Mouse (Mus musculus) hindbrain, embryonic 11.5 days (tissue): ENCODE data around the gene Cdk14. TPM values are rescaled to one million over a fixed set of nuclear protein-coding genes. Genes with fewer than 3 reads are reported as not detected.

Source experiments
- ATAC-seq: fragments of 200-750 bp; cut with Nextera tagmentation; 2 replicates; pipeline ENCODE4 v1.8.0; 2017; ENCODE audit warnings: mild to moderate bottlenecking, moderate TSS enrichment, moderate library complexity; ENCODE audit not compliant: low FRiP score
- DNase-seq: peaks from one replicate; pipeline ENCODE4 v3.0.0-alpha.2; 2015; ENCODE audit warnings: low spot score
- H3K27ac ChIP-seq: fragments of 300-500 bp; sonication (generic); 2 replicates; pipeline ENCODE4 v1.5.1; 2014; ENCODE audit warnings: mild to moderate bottlenecking, low read depth, low read length
- H3K27me3 ChIP-seq: fragments of 300-500 bp; sonication (generic); 2 replicates; pipeline ENCODE4 v1.6.1; 2014; ENCODE audit warnings: mild to moderate bottlenecking, low read length, moderate library complexity, mixed read lengths; ENCODE audit not compliant: control insufficient read depth, insufficient read depth
- H3K36me3 ChIP-seq: fragments of 300-500 bp; sonication (generic); 2 replicates; pipeline ENCODE4 v1.6.1; 2014; ENCODE audit warnings: mild to moderate bottlenecking, low read length, moderate library complexity, mixed read lengths; ENCODE audit not compliant: control insufficient read depth, insufficient read depth
- H3K4me1 ChIP-seq: fragments of 300-500 bp; sonication (generic); replicated peaks from 2 replicates; pipeline ENCODE4 v1.6.1; 2014; ENCODE audit warnings: low read length, mixed read lengths; ENCODE audit not compliant: control insufficient read depth, insufficient read depth
- H3K4me2 ChIP-seq: fragments of 300-500 bp; sonication (generic); replicated peaks from 2 replicates; pipeline ENCODE4 v1.6.1; 2014; ENCODE audit warnings: mild to moderate bottlenecking, low read depth, low read length
- H3K4me3 ChIP-seq: fragments of 300-500 bp; sonication (generic); 2 replicates; pipeline ENCODE4 v1.5.1; 2014; ENCODE audit warnings: low read depth, low read length
- H3K9ac ChIP-seq: fragments of 300-500 bp; sonication (generic); 2 replicates; pipeline ENCODE4 v1.6.1; 2014; ENCODE audit warnings: low read depth, low read length
- H3K9me3 ChIP-seq: fragments of 300-500 bp; sonication (generic); 2 replicates; pipeline ENCODE4 v1.6.1; 2016; ENCODE audit warnings: low read length; ENCODE audit not compliant: control insufficient read depth
- WGBS: fragments of 180-500 bp; shearing (Covaris S2); extraction: QIAGEN DNeasy Blood & Tissue Kit; methylation state at CpG from one replicate; pipeline ENCODE4 v1.1.7; 2014; 5-methylcytosine and 5-hydroxymethylcytosine counted together
- polyA plus RNA-seq: library from polyadenylated mRNA; unstranded; fragments of >200 nt; fragmentation: Nextera tagmentation; extraction: Ambion mirVana; gene quantifications from 2 replicates; pipeline ENCODE4 v1.2.1, GENCODE M21; 2014

Cdk14 gene
- polyA plus RNA-seq, 1 experiment from 2014 or later: 35.7 TPM

DNA sequence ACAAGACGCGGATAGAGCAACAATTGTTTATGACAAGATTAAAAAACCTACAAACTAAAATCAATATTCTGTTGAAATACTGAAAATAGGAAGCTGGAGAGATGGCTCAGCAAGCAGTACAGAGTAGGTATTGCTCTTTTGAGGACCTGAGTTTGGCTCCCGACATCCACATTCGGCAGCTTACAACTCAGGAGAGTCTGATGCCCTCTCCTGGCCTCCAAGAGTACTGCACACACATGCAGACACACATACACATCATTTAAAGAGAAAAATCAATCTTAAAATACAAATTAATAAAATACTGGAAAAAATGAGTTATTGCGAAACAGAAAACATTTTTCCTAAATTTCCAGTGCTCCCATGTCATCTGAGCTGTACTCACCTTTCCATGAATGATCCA, 60.7 kb downstream of the Cdk14 start:
- H3K36me3 ChIP-seq: no peaks in the 10 kb centered on the region
- H3K27me3 ChIP-seq: no peaks in the 10 kb centered on the region
- ATAC-seq: no peak
- H3K9me3 ChIP-seq: no peaks in the 10 kb centered on the region
- no peak overlapping the region for H3K27ac ChIP-seq
- no peak for DNase-seq
- H3K4me3 ChIP-seq: no peak overlapping the region
- no peak overlapping the region for H3K9ac ChIP-seq
- WGBS: 95% methylated on average over 5 of the region's 5 CpGs
- H3K4me1 ChIP-seq: no peaks in the 10 kb centered on the region
- no peak overlapping the region for H3K4me2 ChIP-seq

DNA sequence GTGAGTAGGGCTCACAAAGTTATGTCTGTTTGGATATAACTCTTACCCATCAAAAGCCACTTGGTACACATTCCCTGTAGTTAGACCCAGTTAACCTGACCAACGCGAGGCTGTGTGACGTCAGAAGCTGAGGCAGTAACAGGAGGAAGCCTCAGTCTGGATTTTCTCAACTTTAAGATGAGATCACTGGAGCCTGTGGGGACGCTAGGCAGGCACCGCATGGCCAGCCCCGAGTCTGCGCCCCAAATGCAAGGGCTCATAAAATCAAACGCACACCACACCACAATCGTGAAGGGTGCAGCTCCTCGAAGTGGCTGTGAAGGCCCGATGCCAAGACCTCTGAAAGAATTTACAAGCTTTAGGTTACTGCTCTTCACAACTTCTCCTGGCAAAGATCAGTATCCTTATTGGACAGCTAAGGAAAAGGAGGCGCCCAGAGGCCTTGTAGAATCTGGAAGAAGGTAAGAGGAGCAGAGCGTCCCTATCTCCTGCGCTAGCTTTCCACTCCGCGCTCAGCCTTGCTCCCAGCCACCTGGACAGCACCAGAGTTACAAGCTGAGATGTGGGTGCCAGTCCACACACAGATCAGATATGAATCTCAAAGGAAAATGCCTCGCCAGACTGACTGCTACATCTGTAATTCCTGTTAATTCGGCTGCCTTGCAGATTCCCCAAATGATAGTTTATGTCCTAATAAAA, 61.9 kb downstream of the Cdk14 start:
- H3K9ac ChIP-seq: no peak overlapping the region
- no peaks in the 10 kb centered on the region for H3K27me3 ChIP-seq
- no peak overlapping the region for H3K4me3 ChIP-seq
- no peak overlapping the region for H3K4me2 ChIP-seq
- WGBS: 93% methylated on average over 18 of the region's 18 CpGs
- no peaks in the 10 kb centered on the region for H3K36me3 ChIP-seq
- no peaks in the 10 kb centered on the region for H3K9me3 ChIP-seq
- no peak for ATAC-seq
- H3K4me1 ChIP-seq: no peaks in the 10 kb centered on the region
- H3K27ac ChIP-seq: no peak overlapping the region
- no peak for DNase-seq

DNA sequence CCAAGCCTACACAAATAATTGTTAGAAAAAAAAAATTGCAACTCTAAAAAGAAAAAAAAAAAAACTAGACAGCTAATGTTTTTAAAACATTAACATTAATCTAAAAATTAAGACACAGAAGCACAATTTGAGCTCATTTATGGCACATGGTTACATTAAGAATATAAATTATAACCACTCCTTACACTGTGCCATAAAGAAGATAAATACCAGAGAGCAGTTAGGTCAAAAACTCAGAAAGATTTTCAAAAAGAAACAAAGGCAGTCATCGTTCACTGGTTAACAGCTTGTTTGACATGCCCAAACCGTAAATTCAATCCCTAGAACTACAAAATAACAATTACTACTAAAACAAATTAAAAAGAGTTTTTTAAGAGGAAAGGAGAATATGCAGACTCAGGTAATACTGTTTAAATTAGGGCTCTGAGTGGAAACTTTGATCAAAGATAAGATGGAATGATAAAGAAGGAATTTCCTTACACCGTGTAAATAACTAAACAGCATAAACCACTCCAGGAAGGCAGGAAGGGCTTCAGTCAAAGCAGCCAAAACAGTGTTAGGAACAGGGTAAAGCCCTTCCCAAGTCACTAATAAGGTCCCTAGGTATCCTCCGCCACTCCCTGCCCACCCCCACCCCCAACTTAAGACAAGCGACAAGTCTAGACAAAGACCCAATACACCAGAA, 65.3 kb downstream of the Cdk14 start:
- Histone ChIP-seq H3K4me3 (no peak overlapping the region), H3K27ac (no peak overlapping the region), H3K9ac (no peak overlapping the region), H3K9me3 (no peaks in the 10 kb centered on the region), H3K27me3 (no peaks in the 10 kb centered on the region), H3K4me1 (no peaks in the 10 kb centered on the region), H3K36me3 (no peaks in the 10 kb centered on the region), H3K4me2 (no peak overlapping the region)
- WGBS: 62% methylated on average over 5 of the region's 5 CpGs
- DNase-seq: no peak
- ATAC-seq: no peak

DNA sequence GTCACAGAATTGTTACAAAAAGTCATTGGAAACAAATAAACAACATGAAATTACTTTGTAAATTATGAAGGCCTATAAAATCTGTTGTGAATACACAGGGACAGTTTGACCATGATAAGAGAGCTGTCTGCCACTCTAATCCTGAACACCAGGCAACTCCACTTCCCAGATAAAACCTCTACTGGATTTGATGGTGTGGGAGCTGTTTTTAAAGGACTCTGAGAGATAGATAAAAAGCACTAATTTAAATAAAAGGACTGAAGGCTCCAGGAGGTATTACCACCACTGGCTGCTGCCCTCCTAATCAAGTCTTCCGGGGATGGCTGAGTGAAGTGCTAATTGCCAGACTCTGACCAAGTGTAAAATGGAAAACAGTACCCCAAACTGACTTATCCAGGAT, 66.2 kb downstream of the Cdk14 start:
- DNase-seq (no peak), ATAC-seq (no peak)
- Histone ChIP-seq H3K27ac (no peak overlapping the region), H3K9ac (no peak overlapping the region), H3K36me3 (no peaks in the 10 kb centered on the region), H3K27me3 (no peaks in the 10 kb centered on the region), H3K4me3 (no peak overlapping the region), H3K9me3 (no peaks in the 10 kb centered on the region), H3K4me1 (no peaks in the 10 kb centered on the region), H3K4me2 (no peak overlapping the region)
- 32% methylated on average over 1 of the region's 1 CpGs for WGBS

DNA sequence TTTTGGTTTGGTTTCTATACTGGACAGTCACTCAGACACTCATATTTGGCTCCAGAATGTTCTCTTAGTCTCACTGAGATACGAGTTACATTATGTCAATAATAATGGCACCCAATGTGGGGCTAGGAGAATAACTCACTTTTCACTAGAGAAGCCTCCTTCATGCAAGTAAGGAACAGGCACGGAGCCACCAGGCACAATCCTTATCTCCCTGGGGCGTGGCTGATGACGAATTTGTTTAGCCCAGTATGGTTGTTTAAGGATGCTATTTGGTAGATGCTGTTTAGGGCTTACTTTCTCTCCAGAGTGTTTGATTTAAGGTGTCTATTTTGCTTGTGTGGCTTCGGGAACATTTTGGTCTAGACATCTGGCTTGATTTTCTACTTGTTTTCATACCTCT, 75.5 kb downstream of the Cdk14 start:
- Histone ChIP-seq H3K4me1 (no peaks in the 10 kb centered on the region), H3K4me3 (no peak overlapping the region), H3K27me3 (no peaks in the 10 kb centered on the region), H3K27ac (no peak overlapping the region), H3K9me3 (no peaks in the 10 kb centered on the region), H3K36me3 (no peaks in the 10 kb centered on the region), H3K9ac (no peak overlapping the region), H3K4me2 (no peak overlapping the region)
- no peak for ATAC-seq
- 84% methylated on average over 5 of the region's 5 CpGs for WGBS
- no peak for DNase-seq

DNA sequence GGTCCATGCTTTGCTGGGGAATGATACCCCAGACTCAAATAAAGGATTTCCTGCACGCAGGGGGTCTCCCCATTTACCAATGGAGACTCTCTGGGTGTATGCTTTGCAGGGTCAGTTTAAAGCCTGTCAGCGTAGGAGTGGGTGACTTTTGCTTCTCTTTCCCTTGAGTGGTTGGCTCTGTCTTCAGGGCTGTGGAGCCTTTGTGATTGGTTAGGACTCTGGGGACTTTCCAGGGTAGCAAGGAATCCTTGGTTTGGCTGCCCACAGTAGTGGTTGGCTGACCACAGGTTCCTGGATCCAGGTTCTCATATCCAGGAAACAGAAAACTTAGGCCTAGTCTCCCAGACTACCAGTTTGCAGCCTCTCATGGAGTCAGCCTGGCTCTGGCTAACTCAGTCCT, 76.4 kb downstream of the Cdk14 start:
- 90% methylated on average over 2 of the region's 2 CpGs for WGBS

DNA sequence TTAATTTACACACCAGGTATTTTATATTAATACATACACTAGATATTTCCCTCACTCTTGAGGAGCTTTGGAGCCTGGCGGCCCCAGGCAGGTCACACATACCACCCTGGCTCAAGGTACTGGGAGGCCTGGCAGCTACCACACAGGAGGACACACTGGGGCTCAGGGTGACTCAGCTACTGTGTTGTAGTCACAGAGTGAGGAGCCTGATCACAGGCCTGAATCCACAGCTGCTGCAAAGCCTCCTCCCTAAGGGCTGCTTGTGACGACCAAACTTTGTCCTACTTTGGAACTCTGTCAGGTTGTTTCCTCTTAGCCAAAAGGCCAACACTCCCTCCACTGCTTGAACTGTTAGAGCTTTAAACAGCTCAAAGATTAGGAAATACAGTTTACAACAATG, 76.8 kb downstream of the Cdk14 start:
- Histone ChIP-seq H3K27me3 (no peaks in the 10 kb centered on the region), H3K9ac (no peak overlapping the region), H3K4me2 (no peak overlapping the region), H3K36me3 (no peaks in the 10 kb centered on the region), H3K9me3 (no peaks in the 10 kb centered on the region), H3K4me3 (no peak overlapping the region), H3K4me1 (no peaks in the 10 kb centered on the region), H3K27ac (peak overlapping the region; percentile 48; the same call in 1 of the 2 replicates)
- ATAC-seq (peak; percentile 78), DNase-seq (no peak)
- 69% methylated on average over 2 of the region's 2 CpGs for WGBS

More for the DNA sequence above, 76.4 kb downstream of the Cdk14 start:
- ATAC-seq: no peak
- no peak for DNase-seq
- Histone ChIP-seq H3K27me3 (no peaks in the 10 kb centered on the region), H3K4me3 (no peak overlapping the region), H3K4me2 (no peak overlapping the region), H3K27ac (no peak overlapping the region), H3K36me3 (no peaks in the 10 kb centered on the region), H3K4me1 (no peaks in the 10 kb centered on the region), H3K9me3 (no peaks in the 10 kb centered on the region), H3K9ac (no peak overlapping the region)

DNA sequence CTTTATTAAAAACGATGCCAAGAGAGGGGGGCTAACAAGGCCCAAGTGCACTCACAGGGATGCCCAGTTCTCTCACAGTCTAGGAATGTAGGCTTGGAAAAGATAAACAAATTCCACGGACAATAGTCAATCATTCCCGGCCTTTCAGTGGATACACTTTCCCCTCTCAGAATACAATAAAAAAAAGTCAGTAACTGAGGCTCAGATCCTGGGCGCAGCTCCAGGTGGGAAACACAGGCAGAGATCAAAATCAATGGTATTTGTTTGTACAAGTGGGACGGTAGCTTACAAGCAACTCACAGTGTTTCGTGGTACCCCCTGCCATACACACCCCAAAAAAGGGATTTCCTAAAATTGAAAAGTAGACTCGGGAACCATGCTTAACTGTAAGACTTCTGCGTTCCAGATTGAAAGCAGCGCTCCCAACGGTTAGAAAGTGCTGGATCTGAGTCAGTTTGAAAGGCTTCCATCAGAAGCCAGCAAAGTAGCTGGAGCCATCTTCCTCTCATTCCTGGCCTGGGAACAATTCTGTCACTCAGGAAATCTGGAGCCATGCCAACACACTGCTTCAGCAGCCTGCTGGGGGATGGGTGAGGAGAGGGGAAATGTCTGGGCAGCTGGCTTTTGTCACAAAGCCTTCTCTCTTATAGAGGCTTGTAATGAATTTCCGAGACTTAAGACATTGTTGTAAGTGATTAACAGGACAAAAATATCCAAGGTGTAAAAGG, 77.5 kb downstream of the Cdk14 start:
- Histone ChIP-seq H3K4me2 (no peak overlapping the region), H3K9ac (no peak overlapping the region), H3K36me3 (no peaks in the 10 kb centered on the region), H3K27me3 (no peaks in the 10 kb centered on the region), H3K27ac (peak overlapping the region; percentile 59; the same call in 1 of the 2 replicates), H3K9me3 (no peaks in the 10 kb centered on the region), H3K4me3 (no peak overlapping the region), H3K4me1 (no peaks in the 10 kb centered on the region)
- WGBS: 67% methylated on average over 11 of the region's 11 CpGs
- peak; percentile 83 for DNase-seq
- peak; percentile 92 for ATAC-seq
